8 mouse cellular contexts compared by ENCODE assay signal in the genomic region with DNA sequence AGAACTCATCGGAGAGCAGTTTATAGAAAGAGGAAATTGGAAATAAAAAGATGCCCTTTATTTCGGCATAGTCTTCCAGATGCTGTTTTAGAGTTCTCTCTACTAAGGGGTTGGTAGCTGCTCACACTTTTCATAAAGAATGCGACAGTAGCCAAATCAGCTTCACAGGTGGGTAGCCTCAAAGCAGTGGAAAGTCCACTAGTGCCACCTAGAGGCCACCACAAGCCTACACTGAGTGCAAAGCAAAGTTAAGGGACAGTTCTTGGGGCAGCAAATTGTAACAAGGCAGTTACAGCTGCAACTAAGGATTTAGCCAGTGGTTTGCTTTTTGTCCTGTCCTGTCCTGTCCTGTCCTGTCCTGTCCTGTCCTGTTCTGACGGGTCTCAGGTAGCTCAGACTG. TPM values are rescaled to one million over a fixed set of nuclear protein-coding genes. Genes with fewer than 3 reads are reported as not detected.
DNase-seq lines count a peak whose midpoint lies in the region; ATAC-seq and TF ChIP-seq lines count a peak whose summit lies in the region.

No protein-coding gene starts in this region.

- no peak overlapping the region for H3K4me2 ChIP-seq in forebrain, embryonic 13.5 days
- H3K4me2 ChIP-seq in midbrain, postnatal 0 days (ENCODE audit: low read depth, low read length, poor library complexity, severe bottlenecking) = no peak overlapping the region
- no peak overlapping the region for H3K4me2 ChIP-seq in midbrain, embryonic 15.5 days
- no peak overlapping the region for H3K4me2 ChIP-seq in liver, embryonic 14.5 days (ENCODE audit: low read depth)

- WGBS in forebrain, embryonic 10.5 days = 47% methylated on average over 4 of the region's 4 CpGs
- 48% methylated on average over 4 of the region's 4 CpGs for WGBS in forebrain, embryonic 13.5 days
- 49% methylated on average over 4 of the region's 4 CpGs for WGBS in midbrain, postnatal 0 days
- 49% methylated on average over 4 of the region's 4 CpGs for WGBS in midbrain, embryonic 15.5 days
- 33% methylated on average over 4 of the region's 4 CpGs for whole genome bisulfite sequencing in liver, embryonic 14.5 days (ENCODE audit: insufficient replicate concordance)

- ATAC-seq in forebrain, embryonic 13.5 days = no peak
- ATAC-seq in midbrain, postnatal 0 days (ENCODE audit: low FRiP score) = no peak
- no peak for ATAC-seq in midbrain, embryonic 15.5 days (replicated peaks)
- no peak for ATAC-seq in liver, embryonic 14.5 days (ENCODE audit: insufficient read depth)
- no peak for ATAC-seq in activated CD4-positive, CD25-positive, alpha-beta regulatory T cell, adult 4 months

- DNase-seq in forebrain, embryonic 10.5 days (ENCODE audit: extremely low spot score, low spot score) = peak; percentile 56
- DNase-seq in midbrain, postnatal 0 days (ENCODE audit: low spot score) = peak; percentile 62
- DNase-seq in embryo, embryonic 10 days (ENCODE audit: low spot score) = peak; percentile 73
- DNase-seq in liver, embryonic 14.5 days (ENCODE audit: low read depth in 3 of 3, low spot score in 3 of 3) = no peak
- DNase-seq in splenic B cell, adult 2 months (ENCODE audit: low read depth, low spot score) = peak; percentile 67

- H3K4me1 ChIP-seq in forebrain, embryonic 10.5 days = peaks cover 56% of the 10 kb centered on the region
- peaks cover 34% of the 10 kb centered on the region for H3K4me1 ChIP-seq in forebrain, embryonic 13.5 days
- peaks cover 12% of the 10 kb centered on the region for H3K4me1 ChIP-seq in midbrain, postnatal 0 days (ENCODE audit: insufficient read depth, low read length)
- H3K4me1 ChIP-seq in midbrain, embryonic 15.5 days = peaks cover 23% of the 10 kb centered on the region
- no peaks in the 10 kb centered on the region for H3K4me1 ChIP-seq in liver, embryonic 14.5 days (replicated peaks; ENCODE audit: control insufficient read depth in 2 of 2, insufficient read depth in 2 of 2, low read length in 1 of 2)

- no peaks in the 10 kb centered on the region for H3K36me3 ChIP-seq in forebrain, embryonic 10.5 days (replicated peaks)
- H3K36me3 ChIP-seq in forebrain, embryonic 13.5 days (ENCODE audit: poor library complexity, severe bottlenecking) = no peaks in the 10 kb centered on the region
- no peaks in the 10 kb centered on the region for H3K36me3 ChIP-seq in midbrain, postnatal 0 days (ENCODE audit: insufficient read depth, low read length)
- H3K36me3 ChIP-seq in midbrain, embryonic 15.5 days (replicated peaks) = no peaks in the 10 kb centered on the region
- no peaks in the 10 kb centered on the region for H3K36me3 ChIP-seq in liver, embryonic 14.5 days (replicated peaks; ENCODE audit: control insufficient read depth, insufficient read depth, low read depth)
- no peaks in the 10 kb centered on the region for H3K36me3 ChIP-seq in splenic B cell, adult 2 months (ENCODE audit: control insufficient read depth, insufficient read depth, low read length, poor library complexity, severe bottlenecking)

- H3K27ac ChIP-seq in forebrain, embryonic 10.5 days = peak overlapping the region; percentile 48
- no peak overlapping the region for H3K27ac ChIP-seq in forebrain, embryonic 13.5 days
- no peak overlapping the region for H3K27ac ChIP-seq in midbrain, postnatal 0 days (ENCODE audit: low read depth, low read length)
- no peak overlapping the region for H3K27ac ChIP-seq in midbrain, embryonic 15.5 days
- H3K27ac ChIP-seq in liver, embryonic 14.5 days = no peak overlapping the region

- no peaks in the 10 kb centered on the region for H3K9me3 ChIP-seq in forebrain, embryonic 10.5 days
- no peaks in the 10 kb centered on the region for H3K9me3 ChIP-seq in forebrain, embryonic 13.5 days (replicated peaks)
- H3K9me3 ChIP-seq in midbrain, postnatal 0 days (ENCODE audit: low read length) = 0 out of 2 replicates have a peak, but pooled peaks cover 3% of the 10 kb centered on the region
- H3K9me3 ChIP-seq in midbrain, embryonic 15.5 days = no peaks in the 10 kb centered on the region
- no peaks in the 10 kb centered on the region for H3K9me3 ChIP-seq in liver, embryonic 14.5 days (ENCODE audit: control insufficient read depth, low read length)

- TF ChIP-seq CTCF in midbrain, postnatal 0 days (IDR thresholded peaks at IDR 0.05) = peak; percentile 85
- peak; percentile 70 for TF ChIP-seq CTCF in liver, embryonic 14.5 days (IDR thresholded peaks at IDR 0.05; ENCODE audit: low read depth)

- H3K27me3 ChIP-seq in forebrain, embryonic 10.5 days (ENCODE audit: poor library complexity, severe bottlenecking) = no peaks in the 10 kb centered on the region
- no peaks in the 10 kb centered on the region for H3K27me3 ChIP-seq in forebrain, embryonic 13.5 days
- no peaks in the 10 kb centered on the region for H3K27me3 ChIP-seq in midbrain, postnatal 0 days (ENCODE audit: insufficient read depth, low read length)
- no peaks in the 10 kb centered on the region for H3K27me3 ChIP-seq in midbrain, embryonic 15.5 days (replicated peaks)
- no peaks in the 10 kb centered on the region for H3K27me3 ChIP-seq in liver, embryonic 14.5 days (ENCODE audit: control insufficient read depth, insufficient read depth, low read length)
- H3K27me3 ChIP-seq in splenic B cell, adult 2 months (ENCODE audit: control insufficient read depth, insufficient read depth, low read length, poor library complexity, severe bottlenecking) = no peaks in the 10 kb centered on the region

- H3K4me3 ChIP-seq in forebrain, embryonic 10.5 days = no peak overlapping the region
- H3K4me3 ChIP-seq in forebrain, embryonic 13.5 days = no peak overlapping the region
- no peak overlapping the region for H3K4me3 ChIP-seq in midbrain, postnatal 0 days (ENCODE audit: low read depth, low read length)
- H3K4me3 ChIP-seq in midbrain, embryonic 15.5 days = no peak overlapping the region
- no peak overlapping the region for H3K4me3 ChIP-seq in liver, embryonic 14.5 days (ENCODE audit: insufficient read depth in 1 of 2, low read depth in 2 of 2, low read length in 2 of 2)

- H3K9ac ChIP-seq in forebrain, embryonic 13.5 days = no peak overlapping the region
- no peak overlapping the region for H3K9ac ChIP-seq in midbrain, postnatal 0 days (replicated peaks; ENCODE audit: low read length, poor library complexity, severe bottlenecking)
- H3K9ac ChIP-seq in midbrain, embryonic 15.5 days = no peak overlapping the region
- H3K9ac ChIP-seq in liver, embryonic 14.5 days (replicated peaks) = no peak overlapping the region

- no peak for TF ChIP-seq EP300 in liver, embryonic 14.5 days (IDR thresholded peaks at IDR 0.05; ENCODE audit: low read depth)

RNA-seq across cellular contexts. Expression of a gene that starts 27.0 kb away (rescaled TPM):
- 0.20 TPM in 1 of 2 replicates, not detected in the other for polyA plus RNA-seq in forebrain, embryonic 10.5 days (2016; fragmentation: Nextera tagmentation; extraction: Ambion mirVana)
- polyA plus RNA-seq in forebrain, embryonic 13.5 days (2015; fragmentation: Nextera tagmentation; extraction: Ambion mirVana) = 0.49 and 0.50 TPM in 2 replicates
- total RNA-seq in midbrain, postnatal 0 days (2014; rRNA removed) = 1.3 and 2.6 TPM in 2 replicates
- polyA plus RNA-seq in midbrain, postnatal 0 days (2015; fragmentation: Nextera tagmentation; extraction: Ambion mirVana) = 1.3 and 1.7 TPM in 2 replicates
- polyA plus RNA-seq in midbrain, embryonic 15.5 days (2015; fragmentation: Nextera tagmentation; extraction: Ambion mirVana) = 1.8 TPM in 2 replicates
- 0.09 TPM in 1 of 2 replicates, not detected in the other for polyA plus RNA-seq in liver, embryonic 14.5 days (2012; rRNA removed)
- polyA plus RNA-seq in liver, embryonic 14.5 days (2014; fragmentation: Nextera tagmentation; extraction: Ambion mirVana) = 0.08 TPM in 1 of 2 replicates, not detected in the other
- under 1 TPM in 1 of 2 experiments, not detected in 1; 0.90 TPM for polyA plus RNA-seq in activated CD4-positive, CD25-positive, alpha-beta regulatory T cell, adult 4 months (2017; shearing (Covaris generic))

RNA-seq across cellular contexts. Expression of a gene that starts 34.3 kb away (rescaled TPM):
- 6.8 and 8.0 TPM in 2 replicates for polyA plus RNA-seq in forebrain, embryonic 10.5 days (2016; fragmentation: Nextera tagmentation; extraction: Ambion mirVana)
- polyA plus RNA-seq in forebrain, embryonic 13.5 days (2015; fragmentation: Nextera tagmentation; extraction: Ambion mirVana) = 6.4 and 7.9 TPM in 2 replicates
- 0.66 and 0.94 TPM in 2 replicates for total RNA-seq in midbrain, postnatal 0 days (2014; rRNA removed)
- polyA plus RNA-seq in midbrain, postnatal 0 days (2015; fragmentation: Nextera tagmentation; extraction: Ambion mirVana) = 0.75 and 0.90 TPM in 2 replicates
- polyA plus RNA-seq in midbrain, embryonic 15.5 days (2015; fragmentation: Nextera tagmentation; extraction: Ambion mirVana) = 4.5 and 4.9 TPM in 2 replicates
- polyA plus RNA-seq in liver, embryonic 14.5 days (2012; rRNA removed) = 13.0 and 15.5 TPM in 2 replicates
- 11.6 and 13.4 TPM in 2 replicates for polyA plus RNA-seq in liver, embryonic 14.5 days (2014; fragmentation: Nextera tagmentation; extraction: Ambion mirVana)
- 1 to 10 TPM; 2.9 to 3.3 TPM for polyA plus RNA-seq in activated CD4-positive, CD25-positive, alpha-beta regulatory T cell, adult 4 months (2017; shearing (Covaris generic))

RNA-seq across cellular contexts. Expression of a gene that starts 47.1 kb away (rescaled TPM):
- polyA plus RNA-seq in forebrain, embryonic 10.5 days (2016; fragmentation: Nextera tagmentation; extraction: Ambion mirVana) = 28.3 and 30.2 TPM in 2 replicates
- 33.8 and 40.1 TPM in 2 replicates for polyA plus RNA-seq in forebrain, embryonic 13.5 days (2015; fragmentation: Nextera tagmentation; extraction: Ambion mirVana)
- total RNA-seq in midbrain, postnatal 0 days (2014; rRNA removed) = 245 and 261 TPM in 2 replicates
- 30.6 and 31.7 TPM in 2 replicates for polyA plus RNA-seq in midbrain, postnatal 0 days (2015; fragmentation: Nextera tagmentation; extraction: Ambion mirVana)
- polyA plus RNA-seq in midbrain, embryonic 15.5 days (2015; fragmentation: Nextera tagmentation; extraction: Ambion mirVana) = 40.5 and 41.1 TPM in 2 replicates
- polyA plus RNA-seq in liver, embryonic 14.5 days (2012; rRNA removed) = 19.9 and 24.5 TPM in 2 replicates
- polyA plus RNA-seq in liver, embryonic 14.5 days (2014; fragmentation: Nextera tagmentation; extraction: Ambion mirVana) = 6.5 and 8.1 TPM in 2 replicates
- polyA plus RNA-seq in activated CD4-positive, CD25-positive, alpha-beta regulatory T cell, adult 4 months (2017; shearing (Covaris generic)) = 10 to 100 TPM; 45.7 to 46.3 TPM

Comparison
In these comparisons a context has a peak if more than half of its experiments do, and no peak if none do; other contexts are left out.
1. DNase-seq: peak in forebrain, embryonic 10.5 days (single experiment), midbrain, postnatal 0 days (single experiment), embryo, embryonic 10 days (single experiment) and splenic B cell, adult 2 months (single experiment); none in liver, embryonic 14.5 days (0 of 3).